Mouse (Mus musculus) heart, embryonic 15.5 days (tissue): Measurements from ENCODE around the gene Dock8. TPM values are rescaled to one million over a fixed set of nuclear protein-coding genes. Genes with fewer than 3 reads are reported as not detected.
A peak's percentile ranks its signal among the peaks of the same experiment; 100 is the strongest.

Experiments
- ATAC-seq: fragments of 200-750 bp; cut with Nextera tagmentation; replicated peaks from 2 replicates; pipeline ENCODE4 v1.8.0; 2017; ENCODE audit warnings: low read depth, moderate TSS enrichment; ENCODE audit not compliant: insufficient number of reproducible peaks, insufficient read depth, low FRiP score
- H3K27ac ChIP-seq: fragments of 300-500 bp; sonication (generic); 2 replicates; pipeline ENCODE4 v1.5.1; 2015; ENCODE audit warnings: mild to moderate bottlenecking, inconsistent platforms
- H3K27me3 ChIP-seq: fragments of 300-500 bp; sonication (generic); 2 replicates; pipeline ENCODE4 v1.6.1; 2015; ENCODE audit warnings: inconsistent platforms
- H3K36me3 ChIP-seq: fragments of 300-500 bp; sonication (generic); 2 replicates; pipeline ENCODE4 v1.6.1; 2015; ENCODE audit warnings: mild to moderate bottlenecking, inconsistent platforms
- H3K4me1 ChIP-seq: fragments of 300-500 bp; sonication (generic); replicated peaks from 2 replicates; pipeline ENCODE4 v1.6.1; 2015; ENCODE audit warnings: inconsistent platforms
- H3K4me2 ChIP-seq: fragments of 300-500 bp; sonication (generic); 2 replicates; pipeline ENCODE4 v1.6.1; 2015; ENCODE audit warnings: inconsistent platforms, mild to moderate bottlenecking, moderate library complexity
- H3K4me3 ChIP-seq: fragments of 300-500 bp; sonication (generic); 2 replicates; pipeline ENCODE4 v1.5.1; 2015; ENCODE audit warnings: mild to moderate bottlenecking, inconsistent platforms
- H3K9ac ChIP-seq: fragments of 300-500 bp; sonication (generic); 2 replicates; pipeline ENCODE4 v1.6.1; 2015; ENCODE audit warnings: mild to moderate bottlenecking, inconsistent platforms
- H3K9me3 ChIP-seq: fragments of 300-500 bp; sonication (generic); replicated peaks from 2 replicates; pipeline ENCODE4 v1.6.1; 2016; ENCODE audit warnings: inconsistent platforms
- WGBS: fragments of 180-500 bp; shearing (Covaris S2); methylation state at CpG from one replicate; pipeline ENCODE4 v1.1.7; 2015; ENCODE audit warnings: mixed read lengths; 5-methylcytosine and 5-hydroxymethylcytosine counted together
- polyA plus RNA-seq: library from polyadenylated mRNA; unstranded; fragments of >200 nt; fragmentation: Nextera tagmentation; extraction: Ambion mirVana; gene quantifications from 2 replicates; pipeline ENCODE4 v1.2.1, GENCODE M21; 2015

Dock8 gene
- polyA plus RNA-seq, 1 experiment from 2014 or later = 3.8 TPM

GRCm38 (mm10) chr19:25041209-25041608 lies 41.9 kb downstream of the Dock8 start:
- Histone ChIP-seq H3K4me1 (no peaks in the 10 kb centered on the region; the same call in 1 of the 2 replicates), H3K27me3 (no peaks in the 10 kb centered on the region), H3K4me2 (no peak overlapping the region), H3K27ac (no peak overlapping the region), H3K9me3 (no peaks in the 10 kb centered on the region), H3K4me3 (no peak overlapping the region), H3K9ac (no peak overlapping the region), H3K36me3 (no peaks in the 10 kb centered on the region)
- no peak for ATAC-seq
- WGBS = 44% methylated on average over 6 of the region's 6 CpGs

- no peak for ATAC-seq
- Histone ChIP-seq H3K9ac (no peak overlapping the region), H3K27ac (no peak overlapping the region), H3K36me3 (no peaks in the 10 kb centered on the region), H3K4me1 (no peaks in the 10 kb centered on the region), H3K9me3 (no peaks in the 10 kb centered on the region), H3K4me3 (no peak overlapping the region), H3K27me3 (no peaks in the 10 kb centered on the region), H3K4me2 (no peak overlapping the region)
- 64% methylated on average over 11 of the region's 11 CpGs for WGBS
Measured at GRCm38 (mm10) chr19:25042973-25043372, 43.6 kb downstream of the Dock8 start.

- Histone ChIP-seq H3K4me1 (no peaks in the 10 kb centered on the region), H3K4me2 (no peak overlapping the region), H3K36me3 (no peaks in the 10 kb centered on the region), H3K27me3 (no peaks in the 10 kb centered on the region), H3K9me3 (no peaks in the 10 kb centered on the region), H3K9ac (no peak overlapping the region), H3K4me3 (no peak overlapping the region), H3K27ac (no peak overlapping the region)
- WGBS = 67% methylated on average over 3 of the region's 3 CpGs
- no peak for ATAC-seq
Measured at GRCm38 (mm10) chr19:25044057-25044456, 44.7 kb downstream of the Dock8 start.

GRCm38 (mm10) chr19:25052355-25052754 lies 53.0 kb downstream of the Dock8 start:
- H3K36me3 ChIP-seq = no peaks in the 10 kb centered on the region
- H3K9me3 ChIP-seq = no peaks in the 10 kb centered on the region
- no peaks in the 10 kb centered on the region for H3K4me1 ChIP-seq
- H3K27ac ChIP-seq = no peak overlapping the region; the same call in 1 of the 2 replicates
- H3K9ac ChIP-seq = no peak overlapping the region
- 87% methylated on average over 7 of the region's 7 CpGs for WGBS
- no peak for ATAC-seq
- H3K4me3 ChIP-seq = no peak overlapping the region
- H3K4me2 ChIP-seq = no peak overlapping the region
- no peaks in the 10 kb centered on the region for H3K27me3 ChIP-seq

- no peaks in the 10 kb centered on the region for H3K36me3 ChIP-seq
- peak overlapping the region; percentile 7; the same call in 1 of the 2 replicates for H3K4me3 ChIP-seq
- no peak overlapping the region for H3K9ac ChIP-seq
Measured at GRCm38 (mm10) chr19:25053152-25053551, 53.8 kb downstream of the Dock8 start.

GRCm38 (mm10) chr19:25055025-25055424 lies 55.7 kb downstream of the Dock8 start:
- Histone ChIP-seq H3K27me3 (no peaks in the 10 kb centered on the region), H3K4me2 (no peak overlapping the region), H3K27ac (no peak overlapping the region), H3K4me1 (peaks cover 3% of the 10 kb centered on the region), H3K9me3 (no peaks in the 10 kb centered on the region), H3K4me3 (no peak overlapping the region), H3K36me3 (no peaks in the 10 kb centered on the region), H3K9ac (no peak overlapping the region)
- WGBS = 84% methylated on average over 7 of the region's 7 CpGs
- no peak for ATAC-seq

More at GRCm38 (mm10) chr19:25053152-25053551, 53.8 kb downstream of the Dock8 start:
- Histone ChIP-seq H3K4me2 (no peak overlapping the region), H3K9me3 (no peaks in the 10 kb centered on the region), H3K4me1 (no peaks in the 10 kb centered on the region), H3K27ac (no peak overlapping the region), H3K27me3 (no peaks in the 10 kb centered on the region)
- WGBS = 61% methylated on average over 7 of the region's 7 CpGs
- no peak for ATAC-seq

- H3K4me3 ChIP-seq = no peak overlapping the region
- 83% methylated on average over 7 of the region's 7 CpGs for WGBS
- no peaks in the 10 kb centered on the region for H3K27me3 ChIP-seq
- H3K36me3 ChIP-seq = no peaks in the 10 kb centered on the region
- no peaks in the 10 kb centered on the region for H3K9me3 ChIP-seq
- no peak for ATAC-seq
- no peak overlapping the region for H3K4me2 ChIP-seq
- H3K9ac ChIP-seq = no peak overlapping the region
- H3K27ac ChIP-seq = no peak overlapping the region
- H3K4me1 ChIP-seq = peaks cover 8% of the 10 kb centered on the region
Measured at GRCm38 (mm10) chr19:25055559-25055958, 56.2 kb downstream of the Dock8 start.

GRCm38 (mm10) chr19:25056224-25056623 lies 56.9 kb downstream of the Dock8 start:
- H3K27me3 ChIP-seq = no peaks in the 10 kb centered on the region
- no peak for ATAC-seq
- no peak overlapping the region for H3K9ac ChIP-seq
- H3K4me2 ChIP-seq = no peak overlapping the region
- no peak overlapping the region for H3K4me3 ChIP-seq
- peaks cover 13% of the 10 kb centered on the region for H3K4me1 ChIP-seq
- WGBS = 85% methylated on average over 10 of the region's 10 CpGs
- H3K36me3 ChIP-seq = no peaks in the 10 kb centered on the region
- H3K9me3 ChIP-seq = no peaks in the 10 kb centered on the region
- no peak overlapping the region for H3K27ac ChIP-seq

- WGBS = 89% methylated on average over 8 of the region's 8 CpGs
- no peak overlapping the region for H3K27ac ChIP-seq
- peaks cover 13% of the 10 kb centered on the region for H3K4me1 ChIP-seq
- H3K9me3 ChIP-seq = no peaks in the 10 kb centered on the region
- no peak overlapping the region for H3K9ac ChIP-seq
- no peak overlapping the region for H3K4me2 ChIP-seq
- H3K4me3 ChIP-seq = no peak overlapping the region
- no peaks in the 10 kb centered on the region for H3K36me3 ChIP-seq
- no peaks in the 10 kb centered on the region for H3K27me3 ChIP-seq
- ATAC-seq = no peak
Measured at GRCm38 (mm10) chr19:25057826-25058225, 58.5 kb downstream of the Dock8 start.

GRCm38 (mm10) chr19:25059847-25060364 lies 60.6 kb downstream of the Dock8 start:
- H3K27me3 ChIP-seq = no peaks in the 10 kb centered on the region
- H3K9ac ChIP-seq = no peak overlapping the region
- H3K4me1 ChIP-seq = peaks cover 13% of the 10 kb centered on the region
- H3K36me3 ChIP-seq = no peaks in the 10 kb centered on the region
- H3K27ac ChIP-seq = peak overlapping the region; percentile 36; the same call in 1 of the 2 replicates
- no peaks in the 10 kb centered on the region for H3K9me3 ChIP-seq
- no peak for ATAC-seq
- WGBS = 58% methylated on average over 7 of the region's 7 CpGs
- H3K4me2 ChIP-seq = peak overlapping the region; percentile 47
- H3K4me3 ChIP-seq = no peak overlapping the region

- Histone ChIP-seq H3K4me1 (peaks cover 13% of the 10 kb centered on the region), H3K9ac (no peak overlapping the region), H3K9me3 (no peaks in the 10 kb centered on the region), H3K4me2 (peak overlapping the region; percentile 47), H3K36me3 (no peaks in the 10 kb centered on the region), H3K27me3 (no peaks in the 10 kb centered on the region), H3K27ac (peak overlapping the region; percentile 36; the same call in 1 of the 2 replicates), H3K4me3 (peak overlapping the region; percentile 7; the same call in 1 of the 2 replicates)
- WGBS = 32% methylated on average over 9 of the region's 9 CpGs
- no peak; the same call in 1 of the 2 replicates for ATAC-seq
Measured at GRCm38 (mm10) chr19:25060375-25060774, 61.0 kb downstream of the Dock8 start.

GRCm38 (mm10) chr19:25062188-25062856 lies 63.0 kb downstream of the Dock8 start:
- Histone ChIP-seq H3K27me3 (no peaks in the 10 kb centered on the region), H3K9me3 (no peaks in the 10 kb centered on the region), H3K27ac (no peak overlapping the region), H3K4me2 (no peak overlapping the region), H3K4me1 (peaks cover 13% of the 10 kb centered on the region), H3K36me3 (no peaks in the 10 kb centered on the region), H3K9ac (no peak overlapping the region), H3K4me3 (no peak overlapping the region)
- 83% methylated on average over 9 of the region's 9 CpGs for WGBS
- ATAC-seq = no peak
